Mouse (Mus musculus): Measurements from ENCODE around the gene Ank2. TPM values are rescaled to one million over a fixed set of nuclear protein-coding genes. Genes with fewer than 3 reads are reported as not detected.
"Not testable (repeated sequence)": the region's sequence is repeated elsewhere in the genome, so short reads cannot be mapped to it uniquely, and the experiment has no call there.

Ank2 gene
- polyA plus RNA-seq, 1 experiment from 2014 or later = 3.9 TPM

DNA sequence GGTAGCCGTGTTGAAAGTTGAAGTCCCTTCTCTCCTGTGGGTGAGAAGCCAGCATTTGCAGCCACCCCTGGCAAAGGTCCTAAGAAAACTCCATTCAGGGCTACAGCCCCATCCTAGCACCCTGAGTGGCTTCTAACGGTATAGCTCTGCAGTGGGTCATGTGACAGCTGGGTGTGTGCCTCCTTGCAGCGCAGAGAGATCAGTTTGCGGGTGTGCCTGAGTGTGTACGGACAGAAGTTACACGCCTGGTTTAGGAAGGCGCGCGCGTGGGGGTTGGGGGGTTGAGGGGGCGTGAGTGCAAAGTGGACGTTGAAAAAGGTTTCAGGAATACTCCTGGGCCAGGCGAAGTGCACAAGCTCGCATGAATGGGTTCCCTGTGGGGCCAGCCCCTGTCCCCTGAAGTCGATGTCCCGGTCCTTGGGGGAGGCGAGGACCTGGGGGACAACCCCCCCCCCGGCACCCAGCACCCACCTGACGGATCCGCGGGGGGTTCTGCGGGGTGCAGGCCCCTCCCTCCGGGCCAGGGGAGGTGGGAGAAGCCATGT lies 881 bp downstream of the Ank2 start:
- peak overlapping the region; percentile 47 for H3K4me3 ChIP-seq (ENCODE audit: low read depth, low read length)
- WGBS = 1% methylated on average over 19 of the region's 23 CpGs
- DNase-seq (ENCODE audit: low spot score) = peak; percentile 11

DNA sequence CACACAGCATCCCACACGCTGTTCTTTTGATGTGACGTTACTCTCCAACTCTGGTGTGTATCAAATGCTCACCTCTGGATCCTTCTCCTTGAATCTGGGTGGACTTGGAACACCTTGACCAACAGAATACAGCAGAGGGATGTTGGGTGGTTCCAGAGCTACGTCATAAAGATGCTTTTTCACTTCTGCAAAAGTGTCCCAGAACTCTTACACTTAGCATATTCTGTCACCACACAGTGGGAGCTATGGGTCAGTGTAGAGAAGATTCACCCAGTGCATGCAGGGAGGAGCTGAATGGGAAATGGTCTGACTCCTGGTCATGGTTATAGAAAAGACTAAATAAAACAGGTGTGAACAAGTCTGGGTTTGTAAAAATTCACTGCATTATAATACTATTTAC lies 6.5 kb downstream of the Ank2 start:
- H3K36me3 ChIP-seq (ENCODE audit: insufficient read depth, low read length) = no peaks in the 10 kb centered on the region
- no peaks in the 10 kb centered on the region for H3K4me1 ChIP-seq (ENCODE audit: insufficient read depth, low read depth, low read length)
- H3K27me3 ChIP-seq (replicated peaks; ENCODE audit: insufficient read depth, low read length) = peaks cover 3% of the 10 kb centered on the region; the same call in 1 of the 2 replicates
- ATAC-seq = no peak
- H3K27ac ChIP-seq (ENCODE audit: low read length) = no peak overlapping the region
- no peak overlapping the region for H3K9ac ChIP-seq (replicated peaks; ENCODE audit: low read depth)
- no peaks in the 10 kb centered on the region for H3K9me3 ChIP-seq (ENCODE audit: low read length)
- TF ChIP-seq CTCF (IDR thresholded peaks at IDR 0.05) (no peak), EP300 (IDR thresholded peaks at IDR 0.05) (no peak)
- H3K4me2 ChIP-seq (replicated peaks; ENCODE audit: low read depth, low read length) = no peak overlapping the region
- WGBS = 80% methylated on average over 3 of the region's 3 CpGs
- no peak overlapping the region for H3K4me3 ChIP-seq (ENCODE audit: low read depth, low read length)
- no peak for DNase-seq (ENCODE audit: low spot score)

More for the DNA sequence above, 881 bp downstream of the Ank2 start:
- no peaks in the 10 kb centered on the region for H3K9me3 ChIP-seq (ENCODE audit: low read length)
- 0 out of 2 replicates have a peak overlapping the region, but pooled peaks have one; percentile 19 for H3K9ac ChIP-seq (replicated peaks; ENCODE audit: low read depth)
- peaks cover 21% of the 10 kb centered on the region for H3K27me3 ChIP-seq (replicated peaks; ENCODE audit: insufficient read depth, low read length)
- ATAC-seq = peak; percentile 52
- peak overlapping the region; percentile 86 for H3K4me2 ChIP-seq (replicated peaks; ENCODE audit: low read depth, low read length)
- no peak overlapping the region for H3K27ac ChIP-seq (ENCODE audit: low read length)
- no peaks in the 10 kb centered on the region for H3K36me3 ChIP-seq (ENCODE audit: insufficient read depth, low read length)
- peaks cover 5% of the 10 kb centered on the region; the same call in 1 of the 2 replicates for H3K4me1 ChIP-seq (ENCODE audit: insufficient read depth, low read depth, low read length)
- TF ChIP-seq EP300 (IDR thresholded peaks at IDR 0.05) (no peak), CTCF (IDR thresholded peaks at IDR 0.05) (no peak)

DNA sequence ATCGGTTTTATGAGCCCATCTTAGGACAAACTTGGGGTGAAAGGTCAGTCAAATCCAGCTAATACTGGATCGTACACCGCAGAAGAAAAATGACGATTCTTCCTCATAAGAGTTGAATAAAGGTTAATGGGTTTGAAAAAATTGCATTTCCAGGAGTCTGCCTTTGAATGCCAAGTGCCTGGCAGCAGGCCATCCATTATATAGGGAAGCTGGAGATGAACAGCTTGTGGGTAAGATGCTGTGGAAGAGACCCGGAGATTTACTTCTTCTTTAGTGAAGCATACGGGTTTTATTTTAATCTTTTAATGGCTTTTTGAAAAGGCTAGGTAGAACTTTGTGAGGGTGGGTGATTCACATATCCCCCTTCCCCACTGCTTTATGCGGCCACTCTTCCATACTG lies 11.8 kb downstream of the Ank2 start:
- Histone ChIP-seq H3K4me1 (ENCODE audit: insufficient read depth, low read depth, low read length) (no peaks in the 10 kb centered on the region), H3K9ac (replicated peaks; ENCODE audit: low read depth) (no peak overlapping the region), H3K27me3 (replicated peaks; ENCODE audit: insufficient read depth, low read length) (no peaks in the 10 kb centered on the region), H3K4me2 (replicated peaks; ENCODE audit: low read depth, low read length) (no peak overlapping the region), H3K4me3 (ENCODE audit: low read depth, low read length) (no peak overlapping the region), H3K9me3 (ENCODE audit: low read length) (no peaks in the 10 kb centered on the region), H3K36me3 (ENCODE audit: insufficient read depth, low read length) (no peaks in the 10 kb centered on the region), H3K27ac (ENCODE audit: low read length) (no peak overlapping the region)
- WGBS = 77% methylated on average over 7 of the region's 7 CpGs
- TF ChIP-seq EP300 (IDR thresholded peaks at IDR 0.05) (no peak), CTCF (IDR thresholded peaks at IDR 0.05) (no peak)
- no peak for DNase-seq (ENCODE audit: low spot score)
- ATAC-seq = no peak

DNA sequence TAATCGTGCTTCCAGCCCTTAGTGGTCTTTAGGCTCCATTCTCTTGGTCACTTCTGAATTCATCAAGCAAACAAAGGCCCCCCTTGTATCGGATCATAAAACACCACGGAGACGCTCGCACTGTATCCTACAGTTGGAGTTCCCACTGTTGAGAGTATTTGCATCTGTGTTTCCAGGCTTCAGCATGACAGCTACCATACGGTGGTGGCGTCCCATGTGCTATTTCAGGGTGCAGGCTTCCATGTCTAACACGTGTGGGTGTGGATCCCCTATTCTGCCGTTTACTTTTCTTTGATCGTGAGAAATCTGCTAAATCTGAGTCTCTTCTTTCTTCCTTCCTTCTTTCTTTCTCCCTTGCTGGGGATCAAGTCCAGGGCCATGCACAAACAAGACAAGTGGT lies 14.0 kb downstream of the Ank2 start:
- H3K4me1 ChIP-seq (ENCODE audit: insufficient read depth, low read depth, low read length) = no peaks in the 10 kb centered on the region
- H3K9ac ChIP-seq (replicated peaks; ENCODE audit: low read depth) = no peak overlapping the region
- H3K27me3 ChIP-seq (replicated peaks; ENCODE audit: insufficient read depth, low read length) = no peaks in the 10 kb centered on the region
- ATAC-seq (no peak), DNase-seq (ENCODE audit: low spot score) (no peak)
- no peak for TF ChIP-seq CTCF (IDR thresholded peaks at IDR 0.05)
- no peak for TF ChIP-seq EP300 (IDR thresholded peaks at IDR 0.05)
- WGBS = 82% methylated on average over 10 of the region's 10 CpGs
- no peaks in the 10 kb centered on the region for H3K9me3 ChIP-seq (ENCODE audit: low read length)
- no peaks in the 10 kb centered on the region for H3K36me3 ChIP-seq (ENCODE audit: insufficient read depth, low read length)
- no peak overlapping the region for H3K4me2 ChIP-seq (replicated peaks; ENCODE audit: low read depth, low read length)
- no peak overlapping the region for H3K27ac ChIP-seq (ENCODE audit: low read length)
- H3K4me3 ChIP-seq (ENCODE audit: low read depth, low read length) = no peak overlapping the region

DNA sequence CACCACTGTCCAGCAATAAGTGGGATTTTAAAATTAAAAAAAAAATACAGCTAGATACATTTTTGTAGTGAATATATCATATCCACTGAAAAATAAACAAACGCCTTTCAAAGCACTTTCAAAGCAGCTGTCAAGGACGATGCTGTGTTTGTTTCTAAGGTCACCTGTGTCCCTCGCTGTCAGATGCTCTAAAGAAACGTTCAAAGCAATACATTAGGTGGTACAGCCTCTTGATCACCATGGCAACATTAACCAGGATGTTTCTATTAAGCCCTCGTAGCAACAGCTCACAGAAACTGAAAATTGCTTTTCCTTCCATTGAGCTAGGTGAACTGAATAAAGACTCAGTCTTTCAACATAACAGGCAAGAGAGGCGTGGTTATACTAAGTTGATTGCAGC lies 17.5 kb downstream of the Ank2 start:
- 43% methylated on average over 6 of the region's 6 CpGs for WGBS

DNA sequence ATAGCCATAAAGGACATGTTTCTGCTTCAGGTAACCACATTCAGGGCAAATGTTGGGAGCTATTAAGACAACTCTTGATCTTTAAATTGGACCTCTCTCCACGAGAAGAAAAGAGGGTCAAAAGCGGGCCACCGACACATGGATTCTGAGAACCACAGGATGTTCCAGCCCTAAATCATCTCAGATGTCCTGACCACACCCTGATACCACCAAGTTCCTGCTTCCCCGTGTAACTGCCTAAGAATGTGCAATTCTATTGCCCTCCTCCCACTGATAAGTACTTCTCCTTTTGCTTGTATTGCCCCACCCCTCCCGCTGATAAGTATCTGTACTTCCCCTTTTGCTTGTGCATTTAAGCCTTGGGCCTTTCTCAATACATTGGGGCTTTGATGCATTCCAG lies 18.8 kb downstream of the Ank2 start:
- H3K4me3 ChIP-seq (ENCODE audit: low read depth, low read length); DNase-seq (ENCODE audit: low spot score); ATAC-seq; H3K4me2 ChIP-seq (replicated peaks; ENCODE audit: low read depth, low read length); H3K9me3 ChIP-seq (ENCODE audit: low read length); H3K4me1 ChIP-seq (ENCODE audit: insufficient read depth, low read depth, low read length); H3K9ac ChIP-seq (replicated peaks; ENCODE audit: low read depth); H3K36me3 ChIP-seq (ENCODE audit: insufficient read depth, low read length); H3K27me3 ChIP-seq (replicated peaks; ENCODE audit: insufficient read depth, low read length); H3K27ac ChIP-seq (ENCODE audit: low read length): not testable (repeated sequence)
- whole genome bisulfite sequencing = 51% methylated on average over 5 of the region's 5 CpGs

More for the DNA sequence above, 17.5 kb downstream of the Ank2 start:
- TF ChIP-seq EP300 (IDR thresholded peaks at IDR 0.05) (no peak), CTCF (IDR thresholded peaks at IDR 0.05) (no peak)
- H3K9ac ChIP-seq (replicated peaks; ENCODE audit: low read depth) = no peak overlapping the region
- ATAC-seq (no peak), DNase-seq (ENCODE audit: low spot score) (no peak)
- H3K27me3 ChIP-seq (replicated peaks; ENCODE audit: insufficient read depth, low read length) = no peaks in the 10 kb centered on the region
- H3K27ac ChIP-seq (ENCODE audit: low read length) = no peak overlapping the region
- H3K4me3 ChIP-seq (ENCODE audit: low read depth, low read length) = no peak overlapping the region
- H3K36me3 ChIP-seq (ENCODE audit: insufficient read depth, low read length) = no peaks in the 10 kb centered on the region
- H3K4me1 ChIP-seq (ENCODE audit: insufficient read depth, low read depth, low read length) = no peaks in the 10 kb centered on the region
- H3K4me2 ChIP-seq (replicated peaks; ENCODE audit: low read depth, low read length) = no peak overlapping the region
- H3K9me3 ChIP-seq (ENCODE audit: low read length) = no peaks in the 10 kb centered on the region

DNA sequence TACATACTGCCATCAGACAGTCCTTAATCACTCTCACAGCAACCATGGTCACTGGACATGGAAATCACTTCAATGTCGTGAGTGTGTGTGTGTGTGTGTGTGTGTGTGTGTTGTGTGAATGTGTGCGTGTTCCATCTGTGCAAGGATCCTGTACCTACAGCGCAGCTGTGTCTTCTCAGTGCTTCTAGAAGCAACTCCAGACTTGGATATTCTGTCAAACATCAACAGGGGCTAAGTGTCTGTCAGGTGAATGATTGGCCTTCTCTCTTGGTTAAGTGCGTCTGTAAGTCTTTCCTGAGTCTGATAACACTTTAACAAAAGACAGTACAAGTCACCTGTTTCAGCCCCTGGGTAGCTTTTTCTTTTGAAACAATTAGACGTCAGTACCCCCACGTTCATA lies 25.0 kb downstream of the Ank2 start:
- 48% methylated on average over 6 of the region's 6 CpGs for WGBS

More for the DNA sequence above, 25.0 kb downstream of the Ank2 start:
- Histone ChIP-seq H3K4me3 (ENCODE audit: low read depth, low read length) (no peak overlapping the region), H3K9ac (replicated peaks; ENCODE audit: low read depth) (no peak overlapping the region), H3K9me3 (ENCODE audit: low read length) (no peaks in the 10 kb centered on the region), H3K36me3 (ENCODE audit: insufficient read depth, low read length) (no peaks in the 10 kb centered on the region), H3K27ac (ENCODE audit: low read length) (no peak overlapping the region), H3K27me3 (replicated peaks; ENCODE audit: insufficient read depth, low read length) (no peaks in the 10 kb centered on the region), H3K4me1 (ENCODE audit: insufficient read depth, low read depth, low read length) (no peaks in the 10 kb centered on the region), H3K4me2 (replicated peaks; ENCODE audit: low read depth, low read length) (no peak overlapping the region)
- no peak for ATAC-seq
- DNase-seq (ENCODE audit: low spot score) = no peak
- TF ChIP-seq CTCF (IDR thresholded peaks at IDR 0.05) (no peak), EP300 (IDR thresholded peaks at IDR 0.05) (no peak)

All from lung, postnatal 0 days (tissue).